Mouse (Mus musculus) hindbrain, embryonic 11.5 days (tissue): ENCODE measurements at regions not wholly inside any gene's neighbourhood (a gene's known extent, or its start where the extent isn't known, plus 50 kb on each side); places are given as distances from the start of the nearest gene placed in this dataset.

Experiments used
- ATAC-seq: fragments of 200-750 bp; cut with Nextera tagmentation; 2 replicates; pipeline ENCODE4 v1.8.0; 2017; ENCODE audit warnings: mild to moderate bottlenecking, moderate TSS enrichment, moderate library complexity; ENCODE audit not compliant: low FRiP score
- DNase-seq: peaks from one replicate; pipeline ENCODE4 v3.0.0-alpha.2; 2015; ENCODE audit warnings: low spot score
- H3K27ac ChIP-seq: fragments of 300-500 bp; sonication (generic); 2 replicates; pipeline ENCODE4 v1.5.1; 2014; ENCODE audit warnings: mild to moderate bottlenecking, low read depth, low read length
- H3K27me3 ChIP-seq: fragments of 300-500 bp; sonication (generic); 2 replicates; pipeline ENCODE4 v1.6.1; 2014; ENCODE audit warnings: mild to moderate bottlenecking, low read length, moderate library complexity, mixed read lengths; ENCODE audit not compliant: control insufficient read depth, insufficient read depth
- H3K36me3 ChIP-seq: fragments of 300-500 bp; sonication (generic); 2 replicates; pipeline ENCODE4 v1.6.1; 2014; ENCODE audit warnings: mild to moderate bottlenecking, low read length, moderate library complexity, mixed read lengths; ENCODE audit not compliant: control insufficient read depth, insufficient read depth
- H3K4me1 ChIP-seq: fragments of 300-500 bp; sonication (generic); replicated peaks from 2 replicates; pipeline ENCODE4 v1.6.1; 2014; ENCODE audit warnings: low read length, mixed read lengths; ENCODE audit not compliant: control insufficient read depth, insufficient read depth
- H3K4me2 ChIP-seq: fragments of 300-500 bp; sonication (generic); replicated peaks from 2 replicates; pipeline ENCODE4 v1.6.1; 2014; ENCODE audit warnings: mild to moderate bottlenecking, low read depth, low read length
- H3K4me3 ChIP-seq: fragments of 300-500 bp; sonication (generic); 2 replicates; pipeline ENCODE4 v1.5.1; 2014; ENCODE audit warnings: low read depth, low read length
- H3K9ac ChIP-seq: fragments of 300-500 bp; sonication (generic); 2 replicates; pipeline ENCODE4 v1.6.1; 2014; ENCODE audit warnings: low read depth, low read length
- H3K9me3 ChIP-seq: fragments of 300-500 bp; sonication (generic); 2 replicates; pipeline ENCODE4 v1.6.1; 2016; ENCODE audit warnings: low read length; ENCODE audit not compliant: control insufficient read depth
- WGBS: fragments of 180-500 bp; shearing (Covaris S2); extraction: QIAGEN DNeasy Blood & Tissue Kit; methylation state at CpG from one replicate; pipeline ENCODE4 v1.1.7; 2014; 5-methylcytosine and 5-hydroxymethylcytosine counted together

DNA sequence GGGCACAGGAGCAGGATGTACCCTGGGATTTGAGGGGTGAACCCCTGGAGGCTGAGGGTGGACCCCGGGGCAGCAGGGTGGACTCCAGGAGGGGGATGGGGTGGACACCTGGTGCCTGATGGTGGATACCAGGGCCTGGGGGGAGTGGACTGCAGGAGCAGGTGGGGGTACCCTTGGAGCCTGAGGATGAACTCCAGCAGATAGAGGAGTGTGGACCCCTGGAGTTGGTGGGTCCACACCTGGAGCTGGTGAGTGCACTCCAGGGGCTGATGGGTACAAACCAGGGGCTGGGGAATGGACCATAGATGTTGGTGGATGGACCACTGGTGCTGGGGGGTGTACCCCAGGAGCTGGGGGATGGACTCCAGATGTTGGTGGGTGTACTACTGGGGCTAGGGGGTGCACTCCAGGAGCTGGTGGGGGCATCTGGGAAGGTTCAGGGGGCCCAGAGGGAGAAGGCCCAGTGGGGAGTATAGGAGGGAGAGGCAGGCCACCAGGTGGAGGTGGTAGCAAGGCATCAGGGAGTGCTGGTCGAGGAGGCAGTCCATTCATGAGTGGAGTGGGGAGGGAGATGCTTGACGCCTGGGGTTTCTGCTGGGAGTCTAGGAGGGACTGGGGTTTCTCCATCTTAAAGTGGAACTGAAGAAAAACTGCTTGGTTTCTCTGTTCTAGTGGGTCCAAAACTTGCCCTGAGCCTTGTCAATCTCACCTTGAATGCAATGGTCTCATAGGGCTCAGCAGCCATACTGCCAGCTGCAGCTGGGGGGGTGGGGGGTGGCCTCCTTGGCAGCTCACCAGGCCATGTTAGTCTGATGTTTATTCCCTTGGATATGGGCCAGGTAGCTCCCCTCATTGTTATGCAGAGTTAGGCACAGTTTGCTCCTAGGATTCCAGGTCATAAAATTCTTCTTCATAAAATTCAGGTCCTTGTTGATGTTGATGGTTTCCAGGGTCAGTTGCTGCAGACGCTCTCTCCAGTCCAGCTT lies 183.0 kb upstream of the Ell2 start:
- no peak overlapping the region for H3K27ac ChIP-seq
- H3K36me3 ChIP-seq, result no peaks in the 10 kb centered on the region
- no peaks in the 10 kb centered on the region for H3K4me1 ChIP-seq
- no peak overlapping the region for H3K4me2 ChIP-seq
- ATAC-seq, result peak; percentile 56
- H3K9ac ChIP-seq, result no peak overlapping the region
- DNase-seq, result no peak
- WGBS, result 75% methylated on average over 3 of the region's 4 CpGs
- no peaks in the 10 kb centered on the region for H3K9me3 ChIP-seq
- H3K27me3 ChIP-seq, result no peaks in the 10 kb centered on the region
- H3K4me3 ChIP-seq, result no peak overlapping the region

- H3K4me1 ChIP-seq, result no peaks in the 10 kb centered on the region
- no peak for ATAC-seq
- H3K4me2 ChIP-seq, result no peak overlapping the region
- no peak overlapping the region for H3K4me3 ChIP-seq
- no peak overlapping the region for H3K9ac ChIP-seq
- H3K27me3 ChIP-seq, result no peaks in the 10 kb centered on the region
- WGBS, result 91% methylated on average over 4 of the region's 4 CpGs
- no peaks in the 10 kb centered on the region for H3K9me3 ChIP-seq
- no peak for DNase-seq
- no peak overlapping the region for H3K27ac ChIP-seq
- H3K36me3 ChIP-seq, result no peaks in the 10 kb centered on the region
Observed at GRCm38 (mm10) chr13:75524481-75524880, 182.1 kb upstream of the Ell2 start.

- DNase-seq (no peak), ATAC-seq (no peak)
- H3K4me2 ChIP-seq, result no peak overlapping the region
- H3K4me3 ChIP-seq, result no peak overlapping the region
- H3K9ac ChIP-seq, result no peak overlapping the region
- H3K4me1 ChIP-seq, result no peaks in the 10 kb centered on the region
- H3K36me3 ChIP-seq, result no peaks in the 10 kb centered on the region
- 92% methylated on average over 1 of the region's 1 CpGs for WGBS
- no peak overlapping the region for H3K27ac ChIP-seq
- no peaks in the 10 kb centered on the region for H3K27me3 ChIP-seq
- H3K9me3 ChIP-seq, result no peaks in the 10 kb centered on the region
Observed at GRCm38 (mm10) chr13:75531566-75531965, 175.0 kb upstream of the Ell2 start.

- WGBS, result 82% methylated on average over 2 of the region's 2 CpGs
- Histone ChIP-seq H3K9ac (no peak overlapping the region), H3K4me3 (no peak overlapping the region), H3K4me1 (no peaks in the 10 kb centered on the region), H3K4me2 (no peak overlapping the region), H3K27me3 (no peaks in the 10 kb centered on the region), H3K27ac (no peak overlapping the region), H3K36me3 (no peaks in the 10 kb centered on the region), H3K9me3 (no peaks in the 10 kb centered on the region)
- DNase-seq (no peak), ATAC-seq (no peak)
Observed at GRCm38 (mm10) chr13:75541446-75541845, 165.1 kb upstream of the Ell2 start.

DNA sequence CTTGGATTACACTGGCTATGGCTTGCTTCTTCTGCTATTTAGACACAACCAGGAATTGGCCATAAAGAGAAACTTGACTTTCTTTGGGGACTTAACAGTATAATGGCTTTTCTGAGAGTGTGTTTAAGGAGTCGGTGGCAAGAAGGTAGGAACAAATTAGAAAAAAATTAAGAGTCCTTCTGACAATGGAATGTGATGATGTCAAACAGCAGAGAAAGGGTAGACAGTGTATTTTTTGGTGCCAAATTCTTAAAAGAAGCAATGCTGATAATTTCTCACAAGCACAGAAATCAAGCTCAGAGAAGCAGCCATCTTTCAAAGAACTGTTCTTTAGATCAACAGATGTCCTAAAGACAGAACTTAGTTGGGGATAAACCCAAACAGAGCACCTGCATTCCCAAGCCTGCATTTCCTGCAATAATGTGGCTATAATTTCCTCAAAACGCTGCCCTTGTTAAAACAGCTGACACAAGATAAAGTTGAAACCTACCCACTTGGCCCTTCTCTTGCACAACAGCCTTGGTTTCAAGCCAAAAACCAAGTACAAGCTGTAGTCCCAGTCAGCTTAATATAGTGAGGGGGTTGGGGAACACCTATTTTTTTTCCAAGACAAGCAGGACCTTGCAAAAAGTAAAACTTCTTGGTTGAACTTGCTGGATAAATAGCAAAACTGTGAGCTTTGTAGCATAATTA lies 164.2 kb upstream of the Ell2 start:
- H3K4me1 ChIP-seq, result no peaks in the 10 kb centered on the region
- H3K4me3 ChIP-seq, result no peak overlapping the region
- H3K9me3 ChIP-seq, result no peaks in the 10 kb centered on the region
- ATAC-seq, result no peak
- no peaks in the 10 kb centered on the region for H3K36me3 ChIP-seq
- no peaks in the 10 kb centered on the region for H3K27me3 ChIP-seq
- 91% methylated on average over 2 of the region's 2 CpGs for WGBS
- no peak overlapping the region for H3K9ac ChIP-seq
- H3K27ac ChIP-seq, result no peak overlapping the region
- H3K4me2 ChIP-seq, result no peak overlapping the region
- DNase-seq, result no peak

GRCm38 (mm10) chr13:75542946-75543327 lies 163.6 kb upstream of the Ell2 start:
- Histone ChIP-seq H3K27ac (no peak overlapping the region), H3K4me1 (no peaks in the 10 kb centered on the region), H3K9me3 (no peaks in the 10 kb centered on the region), H3K36me3 (no peaks in the 10 kb centered on the region), H3K4me2 (no peak overlapping the region), H3K4me3 (no peak overlapping the region), H3K9ac (no peak overlapping the region), H3K27me3 (no peaks in the 10 kb centered on the region)
- ATAC-seq (no peak), DNase-seq (no peak)

DNA sequence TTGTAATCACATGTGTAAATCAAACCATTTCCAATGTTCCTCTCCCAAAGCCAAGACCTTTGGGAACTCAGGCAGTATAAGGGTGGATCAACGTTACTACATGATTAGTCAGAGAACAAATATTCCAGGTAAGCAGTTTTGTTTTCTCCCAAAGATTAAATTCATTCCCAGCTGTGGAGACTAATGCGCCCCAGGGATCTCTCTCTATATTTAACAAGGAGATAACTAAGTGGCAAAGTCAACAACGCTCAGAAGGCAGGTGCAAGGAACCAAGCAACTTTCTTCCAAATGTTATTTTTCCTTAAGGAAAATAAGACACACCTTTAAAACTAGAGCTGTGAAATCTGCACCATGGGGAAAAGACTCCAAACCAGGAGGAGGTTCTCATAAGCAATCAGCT lies 163.0 kb upstream of the Ell2 start:
- Histone ChIP-seq H3K9me3 (no peaks in the 10 kb centered on the region), H3K27ac (no peak overlapping the region), H3K27me3 (no peaks in the 10 kb centered on the region), H3K4me1 (no peaks in the 10 kb centered on the region), H3K36me3 (no peaks in the 10 kb centered on the region), H3K4me3 (no peak overlapping the region), H3K9ac (no peak overlapping the region), H3K4me2 (no peak overlapping the region)
- 85% methylated on average over 3 of the region's 3 CpGs for WGBS
- ATAC-seq (no peak), DNase-seq (no peak)

DNA sequence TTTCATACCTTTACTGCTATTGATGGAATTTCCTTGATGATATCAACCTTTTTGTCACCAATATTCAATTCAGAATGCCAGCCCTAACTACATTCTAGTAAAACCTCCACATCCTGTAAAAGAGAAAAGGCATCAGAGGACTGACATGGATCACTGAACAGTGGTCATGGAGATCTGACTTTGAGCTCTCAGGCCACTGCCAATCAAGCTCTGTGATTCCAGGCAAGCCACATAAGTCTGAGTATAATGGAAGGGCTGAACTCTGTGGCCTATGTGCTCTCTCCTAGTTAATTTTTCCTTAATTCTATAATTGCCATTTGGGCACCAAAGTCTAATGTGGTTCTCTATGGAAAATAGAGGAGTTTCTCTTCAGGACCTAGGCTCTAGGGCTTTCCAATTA lies 161.8 kb upstream of the Ell2 start:
- Histone ChIP-seq H3K4me1 (no peaks in the 10 kb centered on the region), H3K9me3 (no peaks in the 10 kb centered on the region), H3K4me3 (no peak overlapping the region), H3K9ac (no peak overlapping the region), H3K36me3 (no peaks in the 10 kb centered on the region), H3K4me2 (no peak overlapping the region), H3K27ac (no peak overlapping the region), H3K27me3 (no peaks in the 10 kb centered on the region)
- ATAC-seq, result no peak
- DNase-seq, result no peak

DNA sequence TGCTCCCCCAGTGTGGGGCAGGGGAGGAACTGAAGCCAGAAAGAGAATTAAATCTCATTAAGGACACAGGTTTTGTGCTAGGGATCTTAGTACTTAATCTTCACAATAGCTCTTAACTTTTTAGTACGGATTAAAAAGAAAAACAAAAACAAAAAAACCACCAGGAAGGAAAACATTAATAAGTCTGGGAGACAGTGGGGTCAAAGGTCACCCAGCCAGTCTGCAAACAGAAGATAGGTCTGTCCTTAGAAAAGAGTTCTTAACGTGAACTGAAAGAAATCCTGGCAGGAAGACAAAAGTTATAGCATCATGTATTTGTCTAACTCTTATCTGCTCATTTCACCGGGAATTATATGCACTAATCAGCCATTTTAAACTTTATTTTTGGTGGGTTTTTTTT lies 158.8 kb upstream of the Ell2 start:
- WGBS, result 34% methylated on average over 3 of the region's 3 CpGs

More for the DNA sequence above, 158.8 kb upstream of the Ell2 start:
- Histone ChIP-seq H3K27ac (no peak overlapping the region), H3K36me3 (no peaks in the 10 kb centered on the region), H3K4me2 (no peak overlapping the region), H3K9ac (no peak overlapping the region), H3K4me1 (no peaks in the 10 kb centered on the region), H3K27me3 (no peaks in the 10 kb centered on the region), H3K9me3 (no peaks in the 10 kb centered on the region), H3K4me3 (no peak overlapping the region)
- no peak for DNase-seq
- no peak for ATAC-seq
